Mouse (Mus musculus) granulocyte monocyte progenitor cell, adult 5-6 weeks (primary cell): ENCODE results near the gene Mrpl14. TPM values are rescaled to one million over a fixed set of nuclear protein-coding genes. Genes with fewer than 3 reads are reported as not detected.

Experiments used
- ATAC-seq: replicated peaks from 2 replicates; pipeline ENCODE4 v1.8.0; 2016; ENCODE audit warnings: mild to moderate bottlenecking, moderate TSS enrichment, inconsistent platforms; ENCODE audit not compliant: poor library complexity, severe bottlenecking
- total RNA-seq, 2 experiments: library from RNA; stranded (forward) in 1 of 2; stranded (reverse) in 1 of 2; fragments of 200-712, 200-1000 nt in 1 of 2; fragments of >200 nt in 1 of 2; fragmentation: Nextera tagmentation in 1 of 2; gene quantifications; 2 replicates each; pipeline ENCODE4 v1.2.3; 2014 to 2017

Mrpl14 gene
- total RNA-seq, 2 experiments from 2014 or later = 36.8 to 81.2 TPM

GRCm38 (mm10) chr17:45711525-45711924, 25.4 kb downstream of the Mrpl14 start:
- peak; percentile 33; the same call in 1 of the 2 replicates for ATAC-seq

- peak; percentile 89 for ATAC-seq
Observed at GRCm38 (mm10) chr17:45718323-45718722, 32.2 kb downstream of the Mrpl14 start.

- peak; percentile 94 for ATAC-seq
Observed at GRCm38 (mm10) chr17:45723732-45724573, 37.8 kb downstream of the Mrpl14 start.

GRCm38 (mm10) chr17:45724574-45724921, 38.4 kb downstream of the Mrpl14 start:
- ATAC-seq = no peak

- ATAC-seq = no peak
Observed at GRCm38 (mm10) chr17:45726249-45726648, 40.1 kb downstream of the Mrpl14 start.

GRCm38 (mm10) chr17:45727481-45727880, 41.4 kb downstream of the Mrpl14 start:
- ATAC-seq = no peak

GRCm38 (mm10) chr17:45727983-45728723, 42.0 kb downstream of the Mrpl14 start:
- ATAC-seq = no peak

GRCm38 (mm10) chr17:45729387-45729786, 43.3 kb downstream of the Mrpl14 start:
- no peak for ATAC-seq

GRCm38 (mm10) chr17:45730696-45731095, 44.6 kb downstream of the Mrpl14 start:
- no peak for ATAC-seq

- peak; percentile 59 for ATAC-seq
Observed at GRCm38 (mm10) chr17:45731172-45731864, 45.2 kb downstream of the Mrpl14 start.

GRCm38 (mm10) chr17:45733038-45733734, 47.1 kb downstream of the Mrpl14 start:
- ATAC-seq = no peak

GRCm38 (mm10) chr17:45733735-45734301, 47.7 kb downstream of the Mrpl14 start, which contains the start of gene 1600014C23Rik:
1600014C23Rik (minus strand) TSS chr17:45733844.
- ATAC-seq = peak; percentile 21

GRCm38 (mm10) chr17:45734333-45734732, 48.2 kb downstream of the Mrpl14 start:
- ATAC-seq = no peak

GRCm38 (mm10) chr17:45734881-45735280, 48.8 kb downstream of the Mrpl14 start:
- ATAC-seq = no peak

GRCm38 (mm10) chr17:45735382-45736310, 49.5 kb downstream of the Mrpl14 start:
- ATAC-seq = peak; percentile 34; the same call in 1 of the 2 replicates

- ATAC-seq = no peak; the same call in 1 of the 2 replicates
Observed at GRCm38 (mm10) chr17:45736311-45737077, 50.4 kb downstream of the Mrpl14 start.

- peak; percentile 44 for ATAC-seq
Observed at GRCm38 (mm10) chr17:45737078-45737601, 51.0 kb downstream of the Mrpl14 start.
